In genomic region chrX:164318554-164318953, GRCm38 (mm10) we compare ENCODE assay signal across 27 mouse cellular contexts. TPM values are rescaled to one million over a fixed set of nuclear protein-coding genes. Genes with fewer than 3 reads are reported as not detected.
A peak's percentile ranks its signal among the peaks of the same experiment; 100 is the strongest.
DNase-seq lines count a peak whose midpoint lies in the region; ATAC-seq and TF ChIP-seq lines count a peak whose summit lies in the region.
"Had no signal": no experiment of that assay in that cellular context is flagged by ENCODE, and none has a peak within 500 bp of the region (broad histone marks: within the 10 kb centered on the region; RNA-seq: fewer than 3 reads in every experiment).

No protein-coding gene starts in this region.

- no peak for TF ChIP-seq POLR2A in MEL (IDR thresholded peaks at IDR 0.05; ENCODE audit: control insufficient read depth in 1 of 2, insufficient read depth in 1 of 2, low read depth in 1 of 2, low read length in 2 of 2, poor library complexity in 1 of 2)

- peak; percentile 83 for ATAC-seq in megakaryocyte, adult 5-6 weeks (ENCODE audit: poor library complexity, severe bottlenecking)
- ATAC-seq in midbrain, embryonic 13.5 days = no peak
- ATAC-seq: CD4-positive, CD25-positive, alpha-beta regulatory T cell, adult 4 months; forebrain, embryonic 14.5 days; forebrain, embryonic 16.5 days; Patski had no signal

- TF ChIP-seq RAD21 in MEL (IDR thresholded peaks at IDR 0.05; ENCODE audit: low read depth, low read length) = no peak

- no peak for DNase-seq in MEL (ENCODE audit: low read depth, low spot score)
- DNase-seq in natural killer cell, adult 2 months (ENCODE audit: low spot score in 2 of 2) = peak; percentile 33 to 69
- DNase-seq in gastrocnemius, adult 2 months = no peak
- DNase-seq in left cerebral cortex, postnatal 36 days (ENCODE audit: low spot score in 2 of 2) = no peak
- DNase-seq: adrenal gland, adult 2 months; adrenal gland, postnatal 10 days; adrenal gland, postnatal 25 days; cerebellum, adult 11 months; cerebellum, adult 18-20 months; cerebellum, adult 8-10 months; cerebellum, adult 9-11 months; cerebellum, postnatal 36 days; embryo, embryonic 11 days had no signal

- WGBS in midbrain, embryonic 13.5 days = 85% methylated on average over 4 of the region's 4 CpGs

- peaks cover 3 to 19% of the 10 kb centered on the region in 2 experiments for H3K4me1 ChIP-seq in MEL (ENCODE audit: control insufficient read depth in 1 of 2, insufficient read depth in 2 of 2, low read length in 2 of 2)
- no peaks in the 10 kb centered on the region for H3K4me1 ChIP-seq in midbrain, embryonic 13.5 days (replicated peaks)
- H3K4me1 ChIP-seq: embryonic facial prominence, embryonic 15.5 days; forebrain, embryonic 10.5 days; forebrain, embryonic 12.5 days had no signal

- no peak for TF ChIP-seq EP300 in MEL (IDR thresholded peaks at IDR 0.05; ENCODE audit: low read depth in 1 of 2, low read length in 2 of 2)

- H3K27me3 ChIP-seq in MEL (ENCODE audit: control insufficient read depth in 1 of 2, insufficient read depth in 2 of 2, low read length in 2 of 2) = no peaks in the 10 kb centered on the region
- H3K27me3 ChIP-seq in midbrain, embryonic 13.5 days = peaks cover 9% of the 10 kb centered on the region; the same call in 1 of the 2 replicates
- H3K27me3 ChIP-seq: CH12.LX; embryonic facial prominence, embryonic 15.5 days; forebrain, embryonic 12.5 days had no signal

- no peaks in the 10 kb centered on the region for H3K9me3 ChIP-seq in MEL (replicated peaks; ENCODE audit: insufficient read depth, low read length)
- no peaks in the 10 kb centered on the region for H3K9me3 ChIP-seq in midbrain, embryonic 13.5 days
- H3K9me3 ChIP-seq: embryonic facial prominence, embryonic 13.5 days; embryonic facial prominence, embryonic 15.5 days; forebrain, embryonic 10.5 days; forebrain, embryonic 12.5 days; G1E had no signal

- no peaks in the 10 kb centered on the region for H3K79me2 ChIP-seq in MEL (ENCODE audit: control insufficient read depth, insufficient read depth, low read length, poor library complexity)

- H3K27ac ChIP-seq in MEL (ENCODE audit: control insufficient read depth, low read depth, low read length) = no peak overlapping the region
- no peak overlapping the region for H3K27ac ChIP-seq in gastrocnemius, adult 2 months
- no peak overlapping the region for H3K27ac ChIP-seq in midbrain, embryonic 13.5 days
- H3K27ac ChIP-seq: embryonic facial prominence, embryonic 13.5 days; embryonic facial prominence, embryonic 15.5 days; forebrain, embryonic 10.5 days; forebrain, embryonic 12.5 days had no signal

- peaks cover 0 to 27% of the 10 kb centered on the region in 2 experiments; a peak in 2 of 4 replicates for H3K36me3 ChIP-seq in MEL (ENCODE audit: control insufficient read depth in 1 of 2, insufficient read depth in 2 of 2, low read length in 2 of 2)
- H3K36me3 ChIP-seq in midbrain, embryonic 13.5 days = no peaks in the 10 kb centered on the region
- H3K36me3 ChIP-seq: embryonic facial prominence, embryonic 13.5 days; embryonic facial prominence, embryonic 15.5 days; forebrain, embryonic 10.5 days; forebrain, embryonic 12.5 days; G1E had no signal

- no peak overlapping the region for H3K4me2 ChIP-seq in midbrain, embryonic 13.5 days (replicated peaks)
- H3K4me2 ChIP-seq: embryonic facial prominence, embryonic 13.5 days; embryonic facial prominence, embryonic 15.5 days; forebrain, embryonic 12.5 days had no signal

- TF ChIP-seq CTCF in MEL (IDR thresholded peaks at IDR 0.05 in 2 of 3, conservative IDR thresholded peaks at IDR 0.05 in 1 of 3; ENCODE audit: control insufficient read depth in 1 of 3, insufficient read depth in 1 of 3, low read depth in 2 of 3, low read length in 3 of 3, poor library complexity in 1 of 3, severe bottlenecking in 1 of 3) = no peak
- TF ChIP-seq CTCF in gastrocnemius, adult 2 months (IDR thresholded peaks at IDR 0.05) = no peak

- intact Hi-C loops in gastrocnemius, adult 2 months (cut with DNase I) = no loop called here
- intact Hi-C loops in left cerebral cortex, postnatal 36 days (cut with DNase I) = no loop called here

- no peak overlapping the region for H3K9ac ChIP-seq in MEL (ENCODE audit: control insufficient read depth, low read depth, low read length, poor library complexity, severe bottlenecking)
- H3K9ac ChIP-seq in midbrain, embryonic 13.5 days (replicated peaks) = no peak overlapping the region
- H3K9ac ChIP-seq: embryonic facial prominence, embryonic 13.5 days; embryonic facial prominence, embryonic 15.5 days; forebrain, embryonic 12.5 days had no signal

- H3K4me3 ChIP-seq in MEL (ENCODE audit: control insufficient read depth in 1 of 2, insufficient read depth in 1 of 2, low read depth in 2 of 2, low read length in 2 of 2) = no peak overlapping the region
- no peak overlapping the region for H3K4me3 ChIP-seq in gastrocnemius, adult 2 months
- H3K4me3 ChIP-seq in midbrain, embryonic 13.5 days (replicated peaks) = no peak overlapping the region
- H3K4me3 ChIP-seq: embryonic facial prominence, embryonic 13.5 days; embryonic facial prominence, embryonic 15.5 days; erythroblast, embryonic 14.5 days; forebrain, embryonic 10.5 days; forebrain, embryonic 12.5 days had no signal

TF ChIP-seq in MEL, 35 proteins besides CTCF, POLR2A, EP300 and RAD21:
- TF ChIP-seq CHD1 (IDR thresholded peaks at IDR 0.05; ENCODE audit: low read depth, low read length) = no peak
- 0 out of 2 replicates have a peak, but pooled peaks have one; percentile 24 for TF ChIP-seq RCOR1 (IDR thresholded peaks at IDR 0.05; ENCODE audit: low read depth, low read length)
- no peak for TF ChIP-seq USF2 (IDR thresholded peaks at IDR 0.05; ENCODE audit: borderline replicate concordance in 1 of 2, insufficient read depth in 1 of 2, low read depth in 1 of 2, low read length in 2 of 2)

RNA-seq across cellular contexts. Expression of gene Pir, which starts 49.4 kb away (rescaled TPM):
- 2.9 and 5.3 TPM in 2 replicates for total RNA-seq in MEL (2012; rRNA removed)
- polyA plus RNA-seq in MEL (2012; ENCODE audit: insufficient read depth in 1 of 2, insufficient read length in 2 of 2, low read depth in 1 of 2, low replicate concordance in 2 of 2, missing spikeins in 1 of 2) = 100 to 1,000 TPM in 1 of 2 experiments, 10 to 100 TPM in 1; 11.4 to 230 TPM
- 3.9 and 6.1 TPM in 2 replicates for total RNA-seq in megakaryocyte, adult 5-6 weeks (2015)
- total RNA-seq in megakaryocyte, adult 5-6 weeks (2017) = 1.7 and 2.8 TPM in 2 replicates
- 1 to 10 TPM; 4.6 to 7.0 TPM for total RNA-seq in gastrocnemius, adult 2 months (2021)
- 1 to 10 TPM; 6.7 to 7.8 TPM for total RNA-seq in left cerebral cortex, postnatal 36 days (2021)
- 2.2 and 3.7 TPM in 2 replicates for polyA plus RNA-seq in midbrain, embryonic 13.5 days (2015; fragmentation: Nextera tagmentation; extraction: Ambion mirVana)
- total RNA-seq: CH12.LX; common myeloid progenitor, adult 5-6 weeks had no signal
- polyA plus RNA-seq: CD4-positive, CD25-positive, alpha-beta regulatory T cell, adult 4 months; G1E; Patski had no signal

RNA-seq across cellular contexts. Expression of gene Vegfd, which starts 54.6 kb away (rescaled TPM):
- total RNA-seq in MEL (2012; rRNA removed) = not detected in 2 replicates
- polyA plus RNA-seq in MEL (2012; ENCODE audit: insufficient read depth in 1 of 2, insufficient read length in 2 of 2, low read depth in 1 of 2, low replicate concordance in 2 of 2, missing spikeins in 1 of 2) = under 1 TPM in 1 of 2 experiments, not detected in 1; 0.06 TPM
- total RNA-seq in megakaryocyte, adult 5-6 weeks (2015) = 0.16 TPM in 1 of 2 replicates, not detected in the other
- total RNA-seq in megakaryocyte, adult 5-6 weeks (2017) = not detected in 2 replicates
- total RNA-seq in gastrocnemius, adult 2 months (2021) = 1 to 10 TPM; 2.6 to 2.7 TPM
- 1 to 10 TPM; 1.8 to 2.3 TPM for total RNA-seq in left cerebral cortex, postnatal 36 days (2021)
- 0.12 and 0.49 TPM in 2 replicates for polyA plus RNA-seq in midbrain, embryonic 13.5 days (2015; fragmentation: Nextera tagmentation; extraction: Ambion mirVana)
- total RNA-seq: CH12.LX; common myeloid progenitor, adult 5-6 weeks had no signal
- polyA plus RNA-seq: CD4-positive, CD25-positive, alpha-beta regulatory T cell, adult 4 months; erythroblast, embryonic 14.5 days; G1E had no signal

Comparison
In these comparisons a context has a peak if more than half of its experiments do, and no peak if none do; other contexts are left out.
1. DNase-seq: peak in natural killer cell, adult 2 months (2 of 2); none in MEL (single experiment), gastrocnemius, adult 2 months (single experiment) and left cerebral cortex, postnatal 36 days (0 of 2).